Mouse (Mus musculus) cerebellum, adult 18-20 months (tissue): ENCODE data around the gene Trim52.
"Not testable (repeated sequence)": the region's sequence is repeated elsewhere in the genome, so short reads cannot be mapped to it uniquely, and the experiment has no call there.

ENCODE experiments used
- DNase-seq, 2 experiments: peaks; one replicate each; pipeline ENCODE4 v3.0.0; 2021

The Trim52 gene

GRCm38 (mm10) chr14:106105980-106106379, at the start of gene Trim52:
TSS of gene Trim52 (plus strand) at chr14:106106198.
- no peak for DNase-seq

- DNase-seq, result no peak
Observed at GRCm38 (mm10) chr14:106072608-106073007, 33.4 kb upstream of the Trim52 start.

GRCm38 (mm10) chr14:106075181-106076064, 30.6 kb upstream of the Trim52 start:
- no peak for DNase-seq

- no peak for DNase-seq
Observed at GRCm38 (mm10) chr14:106088480-106089037, 17.4 kb upstream of the Trim52 start.

GRCm38 (mm10) chr14:106096816-106097215, 9.2 kb upstream of the Trim52 start:
- DNase-seq, result no peak

- no peak for DNase-seq
Observed at GRCm38 (mm10) chr14:106100858-106101257, 5.1 kb upstream of the Trim52 start.

GRCm38 (mm10) chr14:106106425-106106824, 427 bp downstream of the Trim52 start:
- DNase-seq, result no peak

- no peak for DNase-seq
Observed at GRCm38 (mm10) chr14:106119371-106119770, 13.4 kb downstream of the Trim52 start.

- no peak for DNase-seq
Observed at GRCm38 (mm10) chr14:106136272-106136671, 30.3 kb downstream of the Trim52 start.

- DNase-seq, result no peak
Observed at GRCm38 (mm10) chr14:106151188-106151587, 45.2 kb downstream of the Trim52 start.

GRCm38 (mm10) chr14:106154879-106155576, 49.0 kb downstream of the Trim52 start:
- no peak for DNase-seq

- no peak for DNase-seq
Observed at GRCm38 (mm10) chr14:106156533-106156932, 50.5 kb downstream of the Trim52 start.

GRCm38 (mm10) chr14:106162331-106162730, 56.3 kb downstream of the Trim52 start:
- no peak for DNase-seq

GRCm38 (mm10) chr14:106163196-106163595, 57.2 kb downstream of the Trim52 start:
- no peak for DNase-seq

GRCm38 (mm10) chr14:106163933-106164332, 57.9 kb downstream of the Trim52 start:
- DNase-seq, result not testable (repeated sequence)

GRCm38 (mm10) chr14:106176879-106177278, 70.9 kb downstream of the Trim52 start:
- DNase-seq, result peak; percentile 5 to 8

GRCm38 (mm10) chr14:106178245-106178644, 72.2 kb downstream of the Trim52 start:
- DNase-seq, result no peak

- no peak for DNase-seq
Observed at GRCm38 (mm10) chr14:106179102-106179727, 73.2 kb downstream of the Trim52 start.

GRCm38 (mm10) chr14:106179728-106180125, 73.7 kb downstream of the Trim52 start:
- no peak for DNase-seq

GRCm38 (mm10) chr14:106180616-106181015, 74.6 kb downstream of the Trim52 start:
- no peak for DNase-seq

GRCm38 (mm10) chr14:106183985-106184384, 78.0 kb downstream of the Trim52 start:
- DNase-seq, result no peak
